Mouse (Mus musculus): ENCODE data around the gene Fam102b. TPM values are rescaled to one million over a fixed set of nuclear protein-coding genes. Genes with fewer than 3 reads are reported as not detected.

Fam102b gene
- total and polyA plus RNA-seq, 2 experiments from 2014 or later, result 29.8 to 84.1 TPM

- DNase-seq (ENCODE audit: low spot score) (no peak), ATAC-seq (ENCODE audit: low FRiP score) (peak; percentile 61)
- no peak for TF ChIP-seq CTCF (IDR thresholded peaks at IDR 0.05)
- H3K27me3 ChIP-seq (ENCODE audit: insufficient read depth, low read length), result no peaks in the 10 kb centered on the region
- peak overlapping the region; percentile 37 for H3K4me2 ChIP-seq (ENCODE audit: low read depth, low read length, poor library complexity, severe bottlenecking)
- H3K4me3 ChIP-seq (ENCODE audit: low read depth, low read length), result no peak overlapping the region
- H3K9me3 ChIP-seq (ENCODE audit: low read length), result no peaks in the 10 kb centered on the region
- no peaks in the 10 kb centered on the region for H3K36me3 ChIP-seq (ENCODE audit: insufficient read depth, low read length)
- H3K9ac ChIP-seq (replicated peaks; ENCODE audit: low read length, poor library complexity, severe bottlenecking), result peak overlapping the region; percentile 46; the same call in 1 of the 2 replicates
- 12% methylated on average over 6 of the region's 6 CpGs for WGBS
- peak overlapping the region; percentile 78 for H3K27ac ChIP-seq (ENCODE audit: low read depth, low read length)
- peaks cover 14% of the 10 kb centered on the region; the same call in 1 of the 2 replicates for H3K4me1 ChIP-seq (ENCODE audit: insufficient read depth, low read length)
These were observed 65.8 kb downstream of the Fam102b start for GRCm38 (mm10) chr3:108961655-108962054.

DNA sequence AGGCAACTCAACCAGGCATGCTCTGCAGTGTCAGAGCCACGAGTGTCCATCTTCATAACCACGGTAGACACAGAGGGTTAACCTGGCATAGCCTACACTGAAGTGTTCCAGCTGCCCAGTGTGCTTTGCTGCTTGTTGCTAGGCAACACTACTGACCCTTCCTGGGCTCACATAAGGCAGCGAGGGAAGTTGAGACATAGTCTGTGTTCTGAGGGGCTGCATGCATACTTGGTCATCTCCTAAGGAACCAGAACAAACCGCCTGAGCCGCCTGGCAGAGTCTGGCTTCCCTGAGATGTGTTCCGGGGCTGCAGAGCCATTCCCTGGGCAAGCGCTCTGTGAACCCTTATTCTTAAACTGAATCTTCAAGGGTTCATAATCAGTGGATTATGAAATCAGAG, 66.2 kb downstream of the Fam102b start:
- Histone ChIP-seq H3K9me3 (ENCODE audit: low read length) (no peaks in the 10 kb centered on the region), H3K36me3 (ENCODE audit: insufficient read depth, low read length) (no peaks in the 10 kb centered on the region), H3K9ac (replicated peaks; ENCODE audit: low read length, poor library complexity, severe bottlenecking) (peak overlapping the region; percentile 46; the same call in 1 of the 2 replicates), H3K4me3 (ENCODE audit: low read depth, low read length) (no peak overlapping the region), H3K4me1 (ENCODE audit: insufficient read depth, low read length) (peaks cover 14% of the 10 kb centered on the region; the same call in 1 of the 2 replicates), H3K27me3 (ENCODE audit: insufficient read depth, low read length) (no peaks in the 10 kb centered on the region), H3K27ac (ENCODE audit: low read depth, low read length) (peak overlapping the region; percentile 78), H3K4me2 (ENCODE audit: low read depth, low read length, poor library complexity, severe bottlenecking) (peak overlapping the region; percentile 37)
- peak; percentile 92 for DNase-seq (ENCODE audit: low spot score)
- ATAC-seq (ENCODE audit: low FRiP score), result peak; percentile 92
- 5% methylated on average over 7 of the region's 7 CpGs for WGBS
- no peak for TF ChIP-seq CTCF (IDR thresholded peaks at IDR 0.05)

DNA sequence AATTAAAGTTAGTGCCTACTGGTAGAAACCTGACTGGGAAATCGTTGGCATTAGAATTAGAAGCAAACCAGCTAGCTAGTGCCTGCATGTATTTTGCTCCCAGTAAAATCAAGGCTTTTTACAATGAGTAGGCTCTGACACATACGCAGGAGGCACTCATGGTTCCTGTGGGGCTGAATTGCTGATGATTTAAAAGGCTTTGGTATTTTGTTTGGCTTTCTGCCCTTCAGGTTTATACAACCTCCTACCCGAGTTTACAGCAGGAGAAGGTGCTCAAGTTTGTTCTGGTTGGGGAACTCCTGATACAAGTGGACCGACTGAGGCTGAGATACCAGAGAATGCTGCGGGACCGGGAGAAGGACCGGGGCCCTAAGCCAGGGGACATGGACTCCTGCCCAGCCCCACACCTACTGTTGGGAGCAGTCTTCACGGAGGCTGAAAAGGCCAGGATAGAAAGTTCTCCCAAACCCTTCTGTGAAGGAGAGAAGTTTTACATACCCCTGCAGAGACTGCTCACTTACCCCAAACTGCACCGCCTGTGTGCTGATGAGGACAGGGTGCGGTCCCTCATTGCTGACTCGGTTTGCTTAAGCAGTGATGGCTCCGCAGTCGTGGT, 67.6 kb downstream of the Fam102b start:
- no peak overlapping the region for H3K4me2 ChIP-seq (ENCODE audit: low read depth, low read length, poor library complexity, severe bottlenecking)
- TF ChIP-seq CTCF (IDR thresholded peaks at IDR 0.05), result no peak
- no peaks in the 10 kb centered on the region for H3K36me3 ChIP-seq (ENCODE audit: insufficient read depth, low read length)
- no peaks in the 10 kb centered on the region for H3K9me3 ChIP-seq (ENCODE audit: low read length)
- H3K27ac ChIP-seq (ENCODE audit: low read depth, low read length), result no peak overlapping the region
- WGBS, result 64% methylated on average over 13 of the region's 13 CpGs
- H3K27me3 ChIP-seq (ENCODE audit: insufficient read depth, low read length), result no peaks in the 10 kb centered on the region
- H3K9ac ChIP-seq (replicated peaks; ENCODE audit: low read length, poor library complexity, severe bottlenecking), result no peak overlapping the region
- DNase-seq (ENCODE audit: low spot score), result no peak
- no peak for ATAC-seq (ENCODE audit: low FRiP score)
- no peak overlapping the region for H3K4me3 ChIP-seq (ENCODE audit: low read depth, low read length)
- peaks cover 14% of the 10 kb centered on the region; the same call in 1 of the 2 replicates for H3K4me1 ChIP-seq (ENCODE audit: insufficient read depth, low read length)

GRCm38 (mm10) chr3:108957976-108958375, 69.4 kb downstream of the Fam102b start:
- ATAC-seq (ENCODE audit: low FRiP score), result no peak
- no peak overlapping the region for H3K4me2 ChIP-seq (ENCODE audit: low read depth, low read length, poor library complexity, severe bottlenecking)
- H3K4me3 ChIP-seq (ENCODE audit: low read depth, low read length), result no peak overlapping the region

DNA sequence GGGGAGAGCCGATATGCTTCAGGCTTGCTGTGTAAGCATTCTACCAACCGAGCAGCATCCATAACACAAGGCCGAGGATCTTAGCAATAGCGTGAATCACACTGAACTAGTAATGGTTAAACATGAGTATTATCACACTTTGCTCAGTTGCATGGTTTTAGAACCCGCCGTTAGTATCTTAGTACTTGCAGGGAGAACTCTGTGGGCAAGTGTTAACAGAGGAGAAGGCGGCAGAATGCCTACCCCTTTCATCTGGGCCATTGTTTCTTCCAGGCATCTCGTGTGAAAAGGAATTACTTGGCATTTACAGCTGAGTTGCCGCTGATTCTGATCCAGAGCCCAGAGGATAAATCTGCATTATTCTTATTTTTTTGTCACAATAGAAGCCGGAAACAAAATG, 86.4 kb downstream of the Fam102b start:
- Histone ChIP-seq H3K9ac (replicated peaks; ENCODE audit: low read length, poor library complexity, severe bottlenecking) (no peak overlapping the region), H3K27me3 (ENCODE audit: insufficient read depth, low read length) (no peaks in the 10 kb centered on the region), H3K4me3 (ENCODE audit: low read depth, low read length) (no peak overlapping the region), H3K9me3 (ENCODE audit: low read length) (no peaks in the 10 kb centered on the region), H3K4me2 (ENCODE audit: low read depth, low read length, poor library complexity, severe bottlenecking) (no peak overlapping the region; the same call in 1 of the 2 replicates), H3K36me3 (ENCODE audit: insufficient read depth, low read length) (no peaks in the 10 kb centered on the region), H3K27ac (ENCODE audit: low read depth, low read length) (no peak overlapping the region), H3K4me1 (ENCODE audit: insufficient read depth, low read length) (no peaks in the 10 kb centered on the region)
- DNase-seq (ENCODE audit: low spot score) (no peak), ATAC-seq (ENCODE audit: low FRiP score) (no peak)
- no peak for TF ChIP-seq CTCF (IDR thresholded peaks at IDR 0.05)
- 67% methylated on average over 10 of the region's 10 CpGs for WGBS

More at GRCm38 (mm10) chr3:108957976-108958375, 69.4 kb downstream of the Fam102b start:
- no peak overlapping the region for H3K27ac ChIP-seq (ENCODE audit: low read depth, low read length)
- no peaks in the 10 kb centered on the region for H3K36me3 ChIP-seq (ENCODE audit: insufficient read depth, low read length)
- DNase-seq (ENCODE audit: low spot score), result no peak
- no peak overlapping the region for H3K9ac ChIP-seq (replicated peaks; ENCODE audit: low read length, poor library complexity, severe bottlenecking)
- no peaks in the 10 kb centered on the region for H3K27me3 ChIP-seq (ENCODE audit: insufficient read depth, low read length)
- H3K4me1 ChIP-seq (ENCODE audit: insufficient read depth, low read length), result peaks cover 14% of the 10 kb centered on the region; the same call in 1 of the 2 replicates
- no peaks in the 10 kb centered on the region for H3K9me3 ChIP-seq (ENCODE audit: low read length)
- no peak for TF ChIP-seq CTCF (IDR thresholded peaks at IDR 0.05)

DNA sequence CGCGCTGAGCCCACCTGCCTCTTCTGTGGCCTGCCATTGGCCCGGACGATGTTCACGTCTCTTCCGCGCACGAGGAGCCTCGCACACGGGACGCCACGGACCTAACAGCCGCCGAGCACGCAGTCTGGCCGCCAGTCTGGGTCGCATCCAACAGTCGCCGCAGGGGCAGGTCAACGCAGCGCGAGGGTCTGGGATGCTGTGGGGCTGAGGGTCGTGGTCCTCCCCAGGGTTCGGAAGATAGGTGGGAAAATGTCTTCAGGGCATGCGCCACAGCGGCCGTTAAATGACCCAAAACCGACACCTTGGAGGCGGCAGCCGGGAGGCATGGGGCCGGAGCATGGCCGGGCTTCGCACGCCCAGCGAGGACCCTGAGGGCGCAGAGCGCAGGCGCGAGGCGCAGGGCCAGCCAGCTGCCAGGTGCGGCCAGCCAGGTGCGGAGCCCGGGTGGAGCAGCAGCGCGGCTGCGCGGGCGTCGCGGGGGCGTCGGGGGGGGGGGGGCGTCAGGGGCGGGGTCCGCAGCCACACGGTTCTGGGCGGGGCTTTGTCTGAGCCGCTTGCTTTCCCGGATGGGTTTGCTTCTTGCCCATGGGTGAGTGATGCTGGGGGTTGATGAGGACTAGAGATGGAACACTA, 87.3 kb downstream of the Fam102b start, which contains the start of gene Gm9857:
TSS of gene Gm9857 (minus strand) at position 445 of the 633 bp plus-strand sequence.
- WGBS, result 67% methylated on average over 45 of the region's 59 CpGs

More for the DNA sequence above, 87.3 kb downstream of the Fam102b start, which contains the start of gene Gm9857:
- Histone ChIP-seq H3K4me2 (ENCODE audit: low read depth, low read length, poor library complexity, severe bottlenecking) (peak within 1 kb of the TSS; percentile 45), H3K27me3 (ENCODE audit: insufficient read depth, low read length) (no peaks in the 10 kb centered on the region), H3K4me1 (ENCODE audit: insufficient read depth, low read length) (no peaks in the 10 kb centered on the region), H3K9ac (replicated peaks; ENCODE audit: low read length, poor library complexity, severe bottlenecking) (no peak within 1 kb of the TSS; the same call in 1 of the 2 replicates), H3K36me3 (ENCODE audit: insufficient read depth, low read length) (no peaks in the 10 kb centered on the region), H3K9me3 (ENCODE audit: low read length) (no peaks in the 10 kb centered on the region), H3K27ac (ENCODE audit: low read depth, low read length) (no peak within 1 kb of the TSS), H3K4me3 (ENCODE audit: low read depth, low read length) (peak within 1 kb of the TSS; percentile 28)
- no peak for TF ChIP-seq CTCF (IDR thresholded peaks at IDR 0.05)
- peak; percentile 80 for ATAC-seq (ENCODE audit: low FRiP score)
- peak; percentile 48 for DNase-seq (ENCODE audit: low spot score)

Measured in midbrain, postnatal 0 days (tissue).